ENCODE assay signal across 17 mouse cellular contexts in the genomic region with DNA sequence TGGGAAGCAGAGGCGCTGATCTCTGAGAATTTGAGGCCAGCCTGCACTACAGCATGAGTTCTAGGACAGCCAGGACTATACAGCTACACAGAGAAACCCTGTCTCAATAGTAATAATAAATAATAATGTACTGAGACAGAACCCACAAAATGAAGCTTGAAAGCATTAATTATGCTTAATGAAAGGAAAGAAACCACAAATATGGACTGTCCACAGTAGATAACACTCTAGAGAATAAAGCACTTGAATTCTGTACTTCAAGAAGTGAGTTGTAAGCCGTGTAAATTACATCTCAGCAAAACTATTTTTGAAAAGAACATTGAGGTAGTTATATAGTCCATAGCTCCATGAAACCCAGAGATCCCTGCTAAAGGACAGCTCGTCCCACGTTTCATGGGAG.
"Had no signal": no experiment of that assay in that cellular context is flagged by ENCODE, and none has a peak within 500 bp of the region (broad histone marks: within the 10 kb centered on the region; RNA-seq: fewer than 3 reads in every experiment).

No protein-coding gene starts in this region.

- H3K27me3 ChIP-seq: midbrain, embryonic 12.5 days; neural tube, embryonic 13.5 days; neural tube, embryonic 15.5 days had no signal

- H3K27ac ChIP-seq: midbrain, embryonic 10.5 days; midbrain, embryonic 12.5 days; neural tube, embryonic 13.5 days; neural tube, embryonic 15.5 days had no signal

- H3K9me3 ChIP-seq: midbrain, embryonic 10.5 days; midbrain, embryonic 12.5 days; neural tube, embryonic 13.5 days; neural tube, embryonic 15.5 days had no signal

- H3K9ac ChIP-seq: lung, embryonic 14.5 days; midbrain, embryonic 12.5 days; neural tube, embryonic 13.5 days; neural tube, embryonic 15.5 days had no signal

- H3K4me2 ChIP-seq: lung, embryonic 14.5 days; midbrain, embryonic 12.5 days; neural tube, embryonic 13.5 days; neural tube, embryonic 15.5 days had no signal

- H3K4me3 ChIP-seq: midbrain, embryonic 10.5 days; midbrain, embryonic 12.5 days; myocyte; neural tube, embryonic 13.5 days; neural tube, embryonic 15.5 days had no signal

- ATAC-seq: midbrain, embryonic 16.5 days had no signal

- DNase-seq: lung, embryonic 14.5 days; lung, postnatal 10 days; lung, postnatal 4 days; midbrain, embryonic 14.5 days; retina, postnatal 1 day; right cerebral cortex, adult 18-20 months; right cerebral cortex, postnatal 25 days; right cerebral cortex, postnatal 4 days; spleen, adult 18-20 months; thymus, adult 18-20 months; thymus, postnatal 36 days had no signal

- H3K4me1 ChIP-seq: midbrain, embryonic 12.5 days had no signal
